Mouse (Mus musculus): ENCODE measurements around the gene Atp8b5.

DNA sequence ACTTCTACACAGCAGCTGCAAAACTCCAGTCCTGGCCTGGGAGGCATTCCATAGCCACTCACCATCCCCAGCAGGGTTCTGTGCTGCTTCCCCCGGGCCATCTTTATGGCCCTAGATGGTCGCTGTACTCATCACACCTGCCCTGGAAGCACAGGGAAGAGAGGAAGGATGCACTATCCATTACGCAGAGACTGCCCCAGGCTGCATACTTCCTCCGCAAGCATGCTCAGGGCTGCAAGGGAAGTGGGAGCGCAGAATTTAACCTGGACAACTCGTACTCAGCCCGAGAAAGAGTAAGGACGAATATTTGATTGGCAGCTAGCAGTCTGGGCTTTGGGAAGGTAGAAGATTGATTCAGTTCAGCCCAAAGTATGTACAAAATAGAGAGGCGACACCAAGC, 128.9 kb downstream of the Atp8b5 start:
- TF ChIP-seq CTCF (IDR thresholded peaks at IDR 0.05; ENCODE audit: low read depth, low read length), result no peak
- no peak for TF ChIP-seq POLR2A (IDR thresholded peaks at IDR 0.05; ENCODE audit: borderline replicate concordance, low read depth, low read length)
